Mouse (Mus musculus) hindbrain, embryonic 16.5 days (tissue): ENCODE data around the gene Rapgef4. TPM values are rescaled to one million over a fixed set of nuclear protein-coding genes. Genes with fewer than 3 reads are reported as not detected.

Source experiments
- ATAC-seq: fragments of 200-750 bp; cut with Nextera tagmentation; 2 replicates; pipeline ENCODE4 v1.8.0; 2017; ENCODE audit warnings: moderate TSS enrichment, moderate library complexity
- H3K27ac ChIP-seq: fragments of 300-500 bp; sonication (generic); 2 replicates; pipeline ENCODE4 v1.5.1; 2014; ENCODE audit warnings: low read depth, mild to moderate bottlenecking, control low read depth, low read length, moderate library complexity
- H3K27me3 ChIP-seq: fragments of 300-500 bp; sonication (generic); replicated peaks from 2 replicates; pipeline ENCODE4 v1.6.1; 2014; ENCODE audit warnings: low read length; ENCODE audit not compliant: control insufficient read depth, insufficient read depth
- H3K36me3 ChIP-seq: fragments of 300-500 bp; sonication (generic); 2 replicates; pipeline ENCODE4 v1.6.1; 2014; ENCODE audit warnings: mild to moderate bottlenecking, low read length, moderate library complexity, mixed read lengths; ENCODE audit not compliant: control insufficient read depth, insufficient read depth
- H3K4me1 ChIP-seq: fragments of 300-500 bp; sonication (generic); 2 replicates; pipeline ENCODE4 v1.6.1; 2014; ENCODE audit warnings: low read depth, low read length; ENCODE audit not compliant: control insufficient read depth, insufficient read depth
- H3K4me2 ChIP-seq: fragments of 300-500 bp; sonication (generic); 2 replicates; pipeline ENCODE4 v1.6.1; 2014; ENCODE audit warnings: mild to moderate bottlenecking, low read length, control low read depth, moderate library complexity
- H3K4me3 ChIP-seq: fragments of 300-500 bp; sonication (generic); 2 replicates; pipeline ENCODE4 v1.5.1; 2014; ENCODE audit warnings: mild to moderate bottlenecking, low read length, control low read depth, moderate library complexity
- H3K9ac ChIP-seq: fragments of 300-500 bp; sonication (generic); 2 replicates; pipeline ENCODE4 v1.6.1; 2014; ENCODE audit warnings: low read depth, mild to moderate bottlenecking, control low read depth, low read length, moderate library complexity
- H3K9me3 ChIP-seq: fragments of 300-500 bp; sonication (generic); 2 replicates; pipeline ENCODE4 v1.6.1; 2014; ENCODE audit warnings: mild to moderate bottlenecking, low read length, moderate library complexity; ENCODE audit not compliant: control insufficient read depth
- WGBS: fragments of 180-500 bp; shearing (Covaris S2); extraction: QIAGEN DNeasy Blood & Tissue Kit; methylation state at CpG from one replicate; pipeline ENCODE4 v1.1.7; 2014; 5-methylcytosine and 5-hydroxymethylcytosine counted together
- polyA plus RNA-seq: library from polyadenylated mRNA; unstranded; fragments of >200 nt; fragmentation: Nextera tagmentation; extraction: Ambion mirVana; gene quantifications from 2 replicates; pipeline ENCODE4 v1.2.1, GENCODE M21; 2015

Gene Rapgef4
- polyA plus RNA-seq, 1 experiment from 2014 or later, result 41.3 TPM

GRCm38 (mm10) chr2:72298406-72298805 is 317.4 kb downstream of the Rapgef4 start:
- H3K4me1 ChIP-seq, result no peaks in the 10 kb centered on the region
- no peak overlapping the region for H3K4me2 ChIP-seq
- H3K36me3 ChIP-seq, result no peaks in the 10 kb centered on the region
- 54% methylated on average over 4 of the region's 4 CpGs for WGBS
- H3K9ac ChIP-seq, result no peak overlapping the region
- ATAC-seq, result no peak
- H3K4me3 ChIP-seq, result no peak overlapping the region
- H3K27me3 ChIP-seq, result no peaks in the 10 kb centered on the region
- H3K27ac ChIP-seq, result no peak overlapping the region
- no peaks in the 10 kb centered on the region for H3K9me3 ChIP-seq

- no peaks in the 10 kb centered on the region for H3K4me1 ChIP-seq
- H3K4me2 ChIP-seq, result no peak overlapping the region
- 85% methylated on average over 9 of the region's 9 CpGs for WGBS
- H3K36me3 ChIP-seq, result no peaks in the 10 kb centered on the region
- no peak overlapping the region for H3K4me3 ChIP-seq
- no peaks in the 10 kb centered on the region for H3K27me3 ChIP-seq
- H3K9me3 ChIP-seq, result no peaks in the 10 kb centered on the region
- no peak overlapping the region for H3K9ac ChIP-seq
- no peak for ATAC-seq
- H3K27ac ChIP-seq, result no peak overlapping the region
These were observed 320.3 kb downstream of the Rapgef4 start for GRCm38 (mm10) chr2:72301194-72301916.

GRCm38 (mm10) chr2:72305738-72306137 is 324.7 kb downstream of the Rapgef4 start:
- Histone ChIP-seq H3K36me3 (no peaks in the 10 kb centered on the region), H3K4me1 (no peaks in the 10 kb centered on the region), H3K4me2 (no peak overlapping the region), H3K9me3 (no peaks in the 10 kb centered on the region), H3K4me3 (no peak overlapping the region), H3K27ac (no peak overlapping the region), H3K27me3 (no peaks in the 10 kb centered on the region; the same call in 1 of the 2 replicates), H3K9ac (no peak overlapping the region)
- ATAC-seq, result no peak
- WGBS, result 93% methylated on average over 7 of the region's 7 CpGs

Other genes starting within 250 kb of the Rapgef4 start
- gene Itga6, start 235.6 kb upstream of the Rapgef4 start, polyA plus RNA-seq, result 21.1 and 25.5 TPM in 2 replicates
- 24.0 and 25.1 TPM in 2 replicates for gene Pdk1, start 108.0 kb upstream of the Rapgef4 start, polyA plus RNA-seq